ENCODE assay signal across 18 mouse cellular contexts in the genomic region with DNA sequence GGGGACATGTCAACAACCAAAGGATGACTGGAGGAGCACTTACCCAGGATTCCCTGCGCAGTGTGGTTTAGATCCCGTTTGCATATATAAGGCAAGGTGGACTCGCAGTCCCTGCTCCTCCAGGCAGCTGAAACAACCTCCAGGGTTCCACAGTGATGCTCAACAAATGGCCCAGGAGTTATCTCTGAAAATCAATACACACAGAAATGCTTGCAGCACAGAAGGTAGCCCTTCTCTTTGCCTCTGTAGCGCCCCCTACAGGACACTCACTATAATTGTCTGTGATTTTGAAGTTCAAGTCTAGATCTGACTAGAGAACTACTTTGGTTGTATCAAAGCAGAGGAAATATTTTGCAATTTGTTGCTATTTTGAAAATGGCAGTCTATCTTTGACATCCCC. TPM values are rescaled to one million over a fixed set of nuclear protein-coding genes. Genes with fewer than 3 reads are reported as not detected.
DNase-seq lines count a peak whose midpoint lies in the region; ATAC-seq and TF ChIP-seq lines count a peak whose summit lies in the region.
"Had no signal": no experiment of that assay in that cellular context is flagged by ENCODE, and none has a peak within 500 bp of the region (broad histone marks: within the 10 kb centered on the region; RNA-seq: fewer than 3 reads in every experiment).

No protein-coding gene starts in this region.

- no peak for TF ChIP-seq POLR2A in brain, embryonic 14.5 days (IDR thresholded peaks at IDR 0.05; ENCODE audit: borderline replicate concordance, extremely low read depth, insufficient read depth, insufficient read length, poor library complexity, severe bottlenecking)

- H3K36me3 ChIP-seq in hindbrain, postnatal 0 days (ENCODE audit: insufficient read depth, low read length): no peaks in the 10 kb centered on the region
- H3K36me3 ChIP-seq in hindbrain, embryonic 16.5 days (ENCODE audit: control insufficient read depth, insufficient read depth, low read length): no peaks in the 10 kb centered on the region
- no peaks in the 10 kb centered on the region for H3K36me3 ChIP-seq in midbrain, postnatal 0 days (ENCODE audit: insufficient read depth, low read length)
- no peaks in the 10 kb centered on the region for H3K36me3 ChIP-seq in midbrain, embryonic 16.5 days (ENCODE audit: control insufficient read depth, insufficient read depth, low read length)
- H3K36me3 ChIP-seq in neural tube, embryonic 15.5 days: no peaks in the 10 kb centered on the region
- H3K36me3 ChIP-seq: embryonic facial prominence, embryonic 13.5 days; limb, embryonic 10.5 days; lung, embryonic 15.5 days; midbrain, embryonic 13.5 days; neural tube, embryonic 13.5 days had no signal

- intact Hi-C loops in heart, postnatal 14 days (cut with DNase I): no loop called here

- no peak overlapping the region for H3K9ac ChIP-seq in hindbrain, postnatal 0 days (replicated peaks; ENCODE audit: low read length)
- no peak overlapping the region for H3K9ac ChIP-seq in hindbrain, embryonic 16.5 days (ENCODE audit: low read depth, low read length)
- H3K9ac ChIP-seq in midbrain, postnatal 0 days (replicated peaks; ENCODE audit: low read length, poor library complexity, severe bottlenecking): no peak overlapping the region
- H3K9ac ChIP-seq in midbrain, embryonic 16.5 days (ENCODE audit: low read depth, low read length): no peak overlapping the region
- H3K9ac ChIP-seq in neural tube, embryonic 15.5 days (replicated peaks): no peak overlapping the region
- H3K9ac ChIP-seq: embryonic facial prominence, embryonic 13.5 days; forebrain, embryonic 13.5 days; lung, embryonic 15.5 days; midbrain, embryonic 13.5 days; neural tube, embryonic 13.5 days had no signal

- no peak for DNase-seq in hindbrain, postnatal 0 days (ENCODE audit: low spot score)
- no peak for DNase-seq in midbrain, postnatal 0 days (ENCODE audit: low spot score)
- no peak for DNase-seq in brain, embryonic 14.5 days (ENCODE audit: low read depth)
- peak; percentile 8 for DNase-seq in thymus, postnatal 25 days
- DNase-seq in heart, postnatal 14 days: no peak
- DNase-seq: gastrocnemius, postnatal 36 days; kidney, adult 11 months; right cerebral cortex, postnatal 14 days had no signal

- 74% methylated on average over 4 of the region's 4 CpGs for WGBS in hindbrain, postnatal 0 days
- WGBS in hindbrain, embryonic 16.5 days: 76% methylated on average over 4 of the region's 4 CpGs
- WGBS in midbrain, postnatal 0 days: 74% methylated on average over 4 of the region's 4 CpGs
- 70% methylated on average over 4 of the region's 4 CpGs for WGBS in midbrain, embryonic 16.5 days
- 74% methylated on average over 4 of the region's 4 CpGs for WGBS in neural tube, embryonic 15.5 days

- TF ChIP-seq CTCF in hindbrain, postnatal 0 days (IDR thresholded peaks at IDR 0.05; ENCODE audit: low read depth): peak; percentile 26; the same call in 1 of the 2 replicates
- TF ChIP-seq CTCF in midbrain, postnatal 0 days (IDR thresholded peaks at IDR 0.05): peak; percentile 28
- peak; percentile 37; the same call in 1 of the 2 replicates for TF ChIP-seq CTCF in brain, embryonic 14.5 days (IDR thresholded peaks at IDR 0.05; ENCODE audit: borderline replicate concordance, extremely low read depth, insufficient read depth, insufficient read length)

- no peak for ATAC-seq in hindbrain, postnatal 0 days
- ATAC-seq in hindbrain, embryonic 16.5 days: no peak
- ATAC-seq in midbrain, postnatal 0 days (ENCODE audit: low FRiP score): no peak
- no peak for ATAC-seq in midbrain, embryonic 16.5 days
- no peak for ATAC-seq in neural tube, embryonic 15.5 days (ENCODE audit: low FRiP score)
- ATAC-seq: activated CD4-positive, CD25-positive, alpha-beta regulatory T cell, adult 4 months; forebrain, embryonic 13.5 days; midbrain, embryonic 13.5 days had no signal

- no peak overlapping the region for H3K27ac ChIP-seq in hindbrain, postnatal 0 days
- H3K27ac ChIP-seq in hindbrain, embryonic 16.5 days (ENCODE audit: low read depth, low read length): no peak overlapping the region
- H3K27ac ChIP-seq in midbrain, postnatal 0 days (ENCODE audit: low read depth, low read length): no peak overlapping the region
- H3K27ac ChIP-seq in midbrain, embryonic 16.5 days (ENCODE audit: low read length): no peak overlapping the region
- no peak overlapping the region for H3K27ac ChIP-seq in neural tube, embryonic 15.5 days (replicated peaks)
- H3K27ac ChIP-seq: embryonic facial prominence, embryonic 13.5 days; forebrain, embryonic 13.5 days; limb, embryonic 10.5 days; lung, embryonic 15.5 days; midbrain, embryonic 13.5 days; neural tube, embryonic 13.5 days had no signal

- no peaks in the 10 kb centered on the region for H3K27me3 ChIP-seq in hindbrain, postnatal 0 days (ENCODE audit: insufficient read depth, low read length)
- no peaks in the 10 kb centered on the region for H3K27me3 ChIP-seq in hindbrain, embryonic 16.5 days (replicated peaks; ENCODE audit: control insufficient read depth, insufficient read depth, low read length)
- H3K27me3 ChIP-seq in midbrain, postnatal 0 days (ENCODE audit: insufficient read depth, low read length): no peaks in the 10 kb centered on the region
- no peaks in the 10 kb centered on the region for H3K27me3 ChIP-seq in midbrain, embryonic 16.5 days (ENCODE audit: control insufficient read depth, insufficient read depth, low read depth, low read length)
- no peaks in the 10 kb centered on the region for H3K27me3 ChIP-seq in neural tube, embryonic 15.5 days (replicated peaks)
- H3K27me3 ChIP-seq: embryonic facial prominence, embryonic 13.5 days; forebrain, embryonic 13.5 days; lung, embryonic 15.5 days; midbrain, embryonic 13.5 days; neural tube, embryonic 13.5 days had no signal

- H3K4me3 ChIP-seq in hindbrain, postnatal 0 days (ENCODE audit: low read length): no peak overlapping the region
- H3K4me3 ChIP-seq in hindbrain, embryonic 16.5 days (ENCODE audit: low read length): no peak overlapping the region
- no peak overlapping the region for H3K4me3 ChIP-seq in midbrain, postnatal 0 days (ENCODE audit: low read depth, low read length)
- no peak overlapping the region for H3K4me3 ChIP-seq in midbrain, embryonic 16.5 days (ENCODE audit: low read depth, low read length)
- no peak overlapping the region for H3K4me3 ChIP-seq in neural tube, embryonic 15.5 days (replicated peaks)
- H3K4me3 ChIP-seq: embryonic facial prominence, embryonic 13.5 days; forebrain, embryonic 13.5 days; limb, embryonic 10.5 days; lung, embryonic 15.5 days; midbrain, embryonic 13.5 days; neural tube, embryonic 13.5 days had no signal

- H3K4me2 ChIP-seq in hindbrain, postnatal 0 days (ENCODE audit: low read depth, low read length): no peak overlapping the region
- no peak overlapping the region for H3K4me2 ChIP-seq in hindbrain, embryonic 16.5 days (ENCODE audit: low read length)
- H3K4me2 ChIP-seq in midbrain, postnatal 0 days (ENCODE audit: low read depth, low read length, poor library complexity, severe bottlenecking): no peak overlapping the region
- H3K4me2 ChIP-seq in midbrain, embryonic 16.5 days (ENCODE audit: low read length): no peak overlapping the region
- H3K4me2 ChIP-seq in neural tube, embryonic 15.5 days: no peak overlapping the region
- H3K4me2 ChIP-seq: forebrain, embryonic 13.5 days; midbrain, embryonic 13.5 days; neural tube, embryonic 13.5 days had no signal

- no peaks in the 10 kb centered on the region for H3K9me3 ChIP-seq in hindbrain, postnatal 0 days (ENCODE audit: low read length)
- no peaks in the 10 kb centered on the region for H3K9me3 ChIP-seq in hindbrain, embryonic 16.5 days (ENCODE audit: control insufficient read depth, low read length)
- H3K9me3 ChIP-seq in midbrain, postnatal 0 days (ENCODE audit: low read length): no peaks in the 10 kb centered on the region
- H3K9me3 ChIP-seq in midbrain, embryonic 16.5 days (replicated peaks; ENCODE audit: control insufficient read depth, low read length, poor library complexity, severe bottlenecking): no peaks in the 10 kb centered on the region
- H3K9me3 ChIP-seq in neural tube, embryonic 15.5 days (replicated peaks): no peaks in the 10 kb centered on the region
- H3K9me3 ChIP-seq: embryonic facial prominence, embryonic 13.5 days; forebrain, embryonic 13.5 days; limb, embryonic 10.5 days; lung, embryonic 15.5 days; midbrain, embryonic 13.5 days; neural tube, embryonic 13.5 days had no signal

- H3K4me1 ChIP-seq in hindbrain, postnatal 0 days (ENCODE audit: insufficient read depth, low read length): no peaks in the 10 kb centered on the region
- no peaks in the 10 kb centered on the region for H3K4me1 ChIP-seq in hindbrain, embryonic 16.5 days (ENCODE audit: control insufficient read depth, insufficient read depth, low read depth, low read length)
- no peaks in the 10 kb centered on the region for H3K4me1 ChIP-seq in midbrain, postnatal 0 days (ENCODE audit: insufficient read depth, low read length)
- H3K4me1 ChIP-seq in midbrain, embryonic 16.5 days (ENCODE audit: control insufficient read depth, insufficient read depth, low read length): no peaks in the 10 kb centered on the region
- no peaks in the 10 kb centered on the region for H3K4me1 ChIP-seq in neural tube, embryonic 15.5 days
- H3K4me1 ChIP-seq: forebrain, embryonic 13.5 days; limb, embryonic 10.5 days; midbrain, embryonic 13.5 days; neural tube, embryonic 13.5 days had no signal

RNA-seq across cellular contexts. Expression of a gene that starts 38.2 kb away (rescaled TPM):
- total RNA-seq in hindbrain, postnatal 0 days (2014; rRNA removed): under 0.01 and 0.43 TPM in 2 replicates
- polyA plus RNA-seq in hindbrain, postnatal 0 days (2015; fragmentation: Nextera tagmentation; extraction: Ambion mirVana): 0.24 and 0.25 TPM in 2 replicates
- 0.36 and 0.50 TPM in 2 replicates for polyA plus RNA-seq in hindbrain, embryonic 16.5 days (2015; fragmentation: Nextera tagmentation; extraction: Ambion mirVana)
- 0.16 and 0.66 TPM in 2 replicates for total RNA-seq in midbrain, postnatal 0 days (2014; rRNA removed)
- polyA plus RNA-seq in midbrain, postnatal 0 days (2015; fragmentation: Nextera tagmentation; extraction: Ambion mirVana): 0.28 and 0.34 TPM in 2 replicates
- 0.32 and 0.50 TPM in 2 replicates for polyA plus RNA-seq in midbrain, embryonic 16.5 days (2015; fragmentation: Nextera tagmentation; extraction: Ambion mirVana)
- 0.29 and 0.38 TPM in 2 replicates for polyA plus RNA-seq in brain, embryonic 14.5 days (2012; rRNA removed)
- 0.37 and 0.47 TPM in 2 replicates for polyA plus RNA-seq in neural tube, embryonic 15.5 days (2015; fragmentation: Nextera tagmentation; extraction: Ambion mirVana)
- total RNA-seq in heart, postnatal 14 days (2021): 1 to 10 TPM; 1.8 to 3.1 TPM
